Mouse (Mus musculus): ENCODE measurements around the gene Zfp787.
A peak's percentile ranks its signal among the peaks of the same experiment; 100 is the strongest.

The Zfp787 gene

GRCm38 (mm10) chr7:6155901-6156411, at the start of gene Zfp787:
Zfp787 (minus strand) TSS chr7:6155997.
- peak; percentile 96 for DNase-seq

- no peak for DNase-seq
Measured at GRCm38 (mm10) chr7:6204200-6204599, 48.4 kb upstream of the Zfp787 start.

- no peak for DNase-seq
Measured at GRCm38 (mm10) chr7:6196790-6197189, 41.0 kb upstream of the Zfp787 start, which contains the start of gene Galp. Galp (plus strand) TSS chr7:6197090.

GRCm38 (mm10) chr7:6195777-6196176, 40.0 kb upstream of the Zfp787 start:
- no peak for DNase-seq

- DNase-seq, result peak; percentile 69
Measured at GRCm38 (mm10) chr7:6194129-6194528, 38.3 kb upstream of the Zfp787 start.

- peak; percentile 92 for DNase-seq
Measured at GRCm38 (mm10) chr7:6191376-6191775, 35.6 kb upstream of the Zfp787 start.

GRCm38 (mm10) chr7:6189542-6189941, 33.7 kb upstream of the Zfp787 start:
- no peak for DNase-seq

- DNase-seq, result no peak
Measured at GRCm38 (mm10) chr7:6186756-6187155, 31.0 kb upstream of the Zfp787 start.

GRCm38 (mm10) chr7:6186176-6186575, 30.4 kb upstream of the Zfp787 start:
- no peak for DNase-seq

- DNase-seq, result no peak
Measured at GRCm38 (mm10) chr7:6185391-6185790, 29.6 kb upstream of the Zfp787 start.

GRCm38 (mm10) chr7:6184521-6184920, 28.7 kb upstream of the Zfp787 start:
- DNase-seq, result no peak

- DNase-seq, result no peak
Measured at GRCm38 (mm10) chr7:6183802-6184201, 28.0 kb upstream of the Zfp787 start.

- no peak for DNase-seq
Measured at GRCm38 (mm10) chr7:6182882-6183281, 27.1 kb upstream of the Zfp787 start.

GRCm38 (mm10) chr7:6179013-6179412, 23.2 kb upstream of the Zfp787 start:
- no peak for DNase-seq

- DNase-seq, result peak; percentile 44
Measured at GRCm38 (mm10) chr7:6174365-6174987, 18.7 kb upstream of the Zfp787 start.

- DNase-seq, result peak; percentile 64
Measured at GRCm38 (mm10) chr7:6173872-6174271, 18.1 kb upstream of the Zfp787 start.

GRCm38 (mm10) chr7:6172674-6173244, 17.0 kb upstream of the Zfp787 start:
- no peak for DNase-seq

- peak; percentile 99 for DNase-seq
Measured at GRCm38 (mm10) chr7:6172006-6172649, 16.3 kb upstream of the Zfp787 start, which contains the start of gene Zfp444. Zfp444 (plus strand) TSS chr7:6172226.

- peak; percentile 88 for DNase-seq
Measured at GRCm38 (mm10) chr7:6171444-6172005, 15.7 kb upstream of the Zfp787 start.

- DNase-seq, result peak; percentile 27
Measured at GRCm38 (mm10) chr7:6170871-6171270, 15.1 kb upstream of the Zfp787 start.

- DNase-seq, result no peak
Measured at GRCm38 (mm10) chr7:6170391-6170790, 14.6 kb upstream of the Zfp787 start.

GRCm38 (mm10) chr7:6169403-6169802, 13.6 kb upstream of the Zfp787 start:
- peak; percentile 65 for DNase-seq

GRCm38 (mm10) chr7:6164671-6165070, 8.9 kb upstream of the Zfp787 start:
- DNase-seq, result no peak

- DNase-seq, result no peak
Measured at GRCm38 (mm10) chr7:6162172-6162571, 6.4 kb upstream of the Zfp787 start.
